Mouse (Mus musculus): ENCODE measurements at regions not wholly inside any gene's neighbourhood (a gene's known extent, or its start where the extent isn't known, plus 50 kb on each side); places are given as distances from the start of the nearest gene placed in this dataset.
A peak's percentile ranks its signal among the peaks of the same experiment; 100 is the strongest.

DNA sequence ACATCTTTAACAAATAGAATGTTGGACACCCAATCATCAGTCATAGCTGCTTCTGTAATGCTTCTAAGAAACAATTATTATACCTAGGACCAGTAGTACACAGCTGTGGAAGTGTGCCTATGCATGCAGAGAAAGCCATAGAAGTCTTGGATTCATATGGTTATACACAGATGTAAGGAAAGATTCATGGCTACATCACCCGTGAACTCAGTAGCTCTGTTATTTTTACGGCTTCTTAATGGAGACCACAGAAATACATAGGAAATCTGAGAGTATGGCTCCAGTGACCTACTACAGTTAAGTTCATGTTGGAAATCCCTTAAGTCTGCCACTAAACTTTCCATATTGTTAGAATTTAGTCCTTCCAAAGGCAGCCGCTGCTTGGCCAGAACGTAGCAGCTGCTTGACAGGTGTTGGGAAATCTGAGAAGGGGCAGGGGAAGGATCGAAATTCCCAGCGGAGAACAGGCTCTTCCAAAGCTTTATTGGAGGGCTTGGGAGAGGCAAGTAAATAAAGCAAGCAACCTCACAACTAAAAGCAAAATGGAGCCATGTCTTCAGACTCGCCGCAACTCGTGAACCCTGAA lies 78.8 kb upstream of the Ankfn1 start:
- Histone ChIP-seq H3K27me3 (replicated peaks) (no peaks in the 10 kb centered on the region), H3K36me3 (no peaks in the 10 kb centered on the region), H3K4me1 (replicated peaks) (no peaks in the 10 kb centered on the region), H3K4me3 (replicated peaks) (no peak overlapping the region), H3K27ac (no peak overlapping the region), H3K4me2 (replicated peaks) (no peak overlapping the region), H3K9me3 (no peaks in the 10 kb centered on the region), H3K9ac (no peak overlapping the region)
- no peak for ATAC-seq
- WGBS, result 63% methylated on average over 9 of the region's 9 CpGs

DNA sequence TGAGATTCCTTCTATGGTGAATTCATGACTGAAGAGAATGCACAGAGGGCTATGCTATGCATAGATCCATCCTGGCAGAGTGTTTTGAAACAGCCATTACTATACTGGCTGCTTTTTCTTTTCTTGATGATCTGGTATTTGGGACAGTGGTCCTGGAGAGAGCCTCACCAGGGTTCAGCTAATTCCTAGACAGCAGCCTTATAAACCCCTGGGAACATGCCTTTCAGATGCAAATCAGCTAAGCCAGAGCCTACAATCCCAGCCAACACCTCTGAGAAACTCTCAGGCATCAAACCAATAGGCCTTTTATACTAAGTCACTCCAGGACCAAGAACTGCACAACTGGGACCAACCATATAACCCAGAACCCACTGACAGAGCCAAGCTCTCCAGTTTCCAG lies 64.4 kb upstream of the Ankfn1 start:
- no peak overlapping the region for H3K27ac ChIP-seq
- H3K4me1 ChIP-seq (replicated peaks), result peaks cover 12% of the 10 kb centered on the region
- H3K9me3 ChIP-seq, result no peaks in the 10 kb centered on the region
- no peaks in the 10 kb centered on the region; the same call in 1 of the 2 replicates for H3K27me3 ChIP-seq (replicated peaks)
- ATAC-seq, result no peak
- H3K4me2 ChIP-seq (replicated peaks), result no peak overlapping the region
- H3K36me3 ChIP-seq, result no peaks in the 10 kb centered on the region
- H3K9ac ChIP-seq, result no peak overlapping the region
- no peak overlapping the region for H3K4me3 ChIP-seq (replicated peaks)

DNA sequence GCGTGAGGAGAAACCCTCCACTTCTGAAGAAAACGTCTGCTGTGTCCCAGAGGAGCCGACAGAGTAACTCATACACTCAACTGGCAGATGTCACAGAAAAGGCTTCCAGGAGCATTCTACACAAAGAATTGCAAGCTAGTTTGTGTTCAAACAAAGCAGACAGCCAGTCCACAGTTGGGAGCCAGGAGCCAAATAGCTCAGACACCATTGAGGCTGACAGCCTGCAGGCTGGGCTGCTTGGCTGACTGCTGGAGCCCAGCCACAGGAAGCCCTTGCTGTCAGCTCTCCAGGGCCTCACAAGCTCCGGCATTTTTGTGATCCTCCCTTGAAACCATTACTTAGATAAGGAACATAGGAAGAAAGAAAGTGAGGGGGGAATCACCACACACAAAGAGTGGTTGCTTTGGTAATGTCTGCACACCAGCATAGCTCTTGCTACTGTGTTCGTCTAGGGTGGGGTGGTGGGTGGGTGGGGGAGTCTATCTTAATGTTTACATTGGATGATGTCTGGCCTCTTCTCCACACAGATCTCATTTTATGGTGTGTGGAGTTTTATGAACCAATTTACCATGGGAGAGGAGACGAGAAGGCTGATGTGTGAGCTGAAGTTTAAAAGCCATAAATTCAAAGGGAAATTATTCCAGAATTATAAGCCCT lies 62.3 kb upstream of the Ankfn1 start:
- Histone ChIP-seq H3K36me3 (no peaks in the 10 kb centered on the region), H3K27me3 (replicated peaks) (no peaks in the 10 kb centered on the region; the same call in 1 of the 2 replicates), H3K27ac (peak overlapping the region; percentile 56), H3K9me3 (no peaks in the 10 kb centered on the region), H3K4me2 (replicated peaks) (peak overlapping the region; percentile 17), H3K9ac (no peak overlapping the region), H3K4me3 (replicated peaks) (no peak overlapping the region), H3K4me1 (replicated peaks) (peaks cover 12% of the 10 kb centered on the region)
- peak; percentile 81 for ATAC-seq
- 15% methylated on average over 6 of the region's 6 CpGs for WGBS

DNA sequence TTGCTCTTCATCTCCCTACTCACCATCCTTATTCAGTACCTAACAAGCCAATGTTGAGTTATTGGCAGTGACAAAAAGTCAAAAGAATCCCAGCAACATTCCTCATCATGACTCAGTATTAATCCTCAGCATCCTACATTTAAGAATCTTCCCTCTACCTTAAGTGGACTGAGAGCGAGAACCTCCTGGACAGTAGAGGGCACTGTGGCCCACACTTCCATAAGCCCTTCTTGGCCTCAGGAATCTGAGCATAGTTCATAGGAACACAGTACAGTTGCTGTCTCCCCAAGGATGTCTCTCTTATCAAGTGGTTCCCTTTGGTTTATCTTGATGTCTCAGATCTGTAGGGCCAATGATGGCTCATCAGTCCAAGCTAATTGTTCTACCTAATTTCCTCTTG lies 60.5 kb upstream of the Ankfn1 start:
- Histone ChIP-seq H3K4me2 (replicated peaks) (no peak overlapping the region), H3K27ac (no peak overlapping the region)
- 97% methylated on average over 1 of the region's 1 CpGs for WGBS

DNA sequence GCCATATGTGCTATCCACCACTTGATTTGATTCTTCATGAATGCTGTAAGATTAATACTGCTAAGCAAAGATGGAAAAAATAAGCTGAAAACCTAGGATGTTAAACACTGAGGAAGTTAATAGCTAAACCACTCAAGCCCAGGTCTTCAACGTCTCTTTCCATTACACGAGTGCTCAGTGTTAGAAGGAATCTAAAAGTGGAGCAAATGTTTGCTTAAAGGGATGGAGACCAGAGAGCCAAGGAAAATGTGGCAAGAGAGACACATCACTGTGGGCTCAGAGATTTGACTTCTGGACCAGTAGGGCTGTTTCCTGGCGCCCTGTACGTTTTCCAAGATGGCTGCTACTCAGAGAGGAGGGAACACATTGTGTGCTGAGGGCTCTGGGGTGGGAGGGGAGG lies 59.4 kb upstream of the Ankfn1 start:
- Histone ChIP-seq H3K4me1 (replicated peaks) (peaks cover 12% of the 10 kb centered on the region), H3K4me2 (replicated peaks) (no peak overlapping the region), H3K27me3 (replicated peaks) (no peaks in the 10 kb centered on the region; the same call in 1 of the 2 replicates), H3K36me3 (no peaks in the 10 kb centered on the region), H3K9me3 (no peaks in the 10 kb centered on the region), H3K4me3 (replicated peaks) (no peak overlapping the region), H3K27ac (no peak overlapping the region), H3K9ac (no peak overlapping the region)
- WGBS, result 78% methylated on average over 4 of the region's 4 CpGs
- ATAC-seq, result no peak

More for the DNA sequence above, 60.5 kb upstream of the Ankfn1 start:
- H3K4me1 ChIP-seq (replicated peaks), result peaks cover 12% of the 10 kb centered on the region
- H3K9me3 ChIP-seq, result no peaks in the 10 kb centered on the region
- no peaks in the 10 kb centered on the region for H3K36me3 ChIP-seq
- H3K4me3 ChIP-seq (replicated peaks), result no peak overlapping the region
- no peak for ATAC-seq
- no peak overlapping the region for H3K9ac ChIP-seq
- H3K27me3 ChIP-seq (replicated peaks), result no peaks in the 10 kb centered on the region; the same call in 1 of the 2 replicates

DNA sequence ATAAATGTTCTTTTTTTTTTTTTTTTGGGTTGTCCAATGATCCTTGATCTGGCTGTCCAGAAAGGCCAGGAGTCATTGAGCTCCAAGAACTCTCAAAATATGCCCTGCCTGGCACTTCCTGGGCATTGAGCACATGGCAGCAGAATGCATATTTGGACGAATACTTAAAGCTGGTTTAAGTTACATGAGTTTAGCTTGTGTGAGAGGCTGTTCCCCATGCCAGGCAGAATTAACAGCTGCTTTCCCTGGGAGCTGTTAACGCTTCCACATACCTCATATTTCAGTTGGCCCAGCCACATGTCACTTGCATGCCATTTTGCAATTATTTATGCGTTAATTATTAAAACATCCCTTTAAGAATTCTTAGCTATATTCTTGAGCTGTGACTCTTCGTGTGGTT lies 56.6 kb upstream of the Ankfn1 start:
- Histone ChIP-seq H3K27me3 (replicated peaks) (no peaks in the 10 kb centered on the region; the same call in 1 of the 2 replicates), H3K4me1 (replicated peaks) (peaks cover 3% of the 10 kb centered on the region; the same call in 1 of the 2 replicates), H3K9ac (no peak overlapping the region), H3K4me3 (replicated peaks) (no peak overlapping the region), H3K9me3 (no peaks in the 10 kb centered on the region), H3K27ac (no peak overlapping the region), H3K4me2 (replicated peaks) (no peak overlapping the region), H3K36me3 (no peaks in the 10 kb centered on the region)
- 73% methylated on average over 4 of the region's 4 CpGs for WGBS
- ATAC-seq, result no peak

DNA sequence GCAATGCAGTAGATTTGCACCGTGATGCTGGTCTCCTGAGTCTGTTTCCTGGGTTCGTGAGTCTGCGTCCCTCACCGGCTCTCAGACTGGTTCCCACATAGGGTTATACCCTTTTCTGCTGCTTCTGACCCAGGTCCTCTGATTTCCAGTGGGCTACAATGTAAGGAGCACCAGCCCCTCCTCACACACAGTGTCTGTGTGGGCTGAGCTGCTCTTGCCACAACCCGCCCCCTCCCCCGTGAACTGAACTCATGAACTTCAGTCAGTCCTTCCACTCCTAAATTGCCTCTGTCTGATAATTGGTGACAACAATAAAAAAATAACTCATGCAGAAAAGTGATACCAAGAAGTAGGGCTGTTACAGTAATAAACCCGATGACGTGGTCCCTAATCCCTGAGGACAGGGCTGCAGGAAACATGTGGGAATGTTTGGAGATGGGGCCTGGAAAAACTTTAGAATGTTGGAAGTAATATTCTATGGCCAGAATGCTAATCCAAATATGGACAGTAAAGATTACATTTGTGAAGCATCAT lies 54.2 kb upstream of the Ankfn1 start:
- WGBS, result 70% methylated on average over 8 of the region's 8 CpGs
- peak; percentile 81 for ATAC-seq
- Histone ChIP-seq H3K4me1 (replicated peaks) (peaks cover 3% of the 10 kb centered on the region; the same call in 1 of the 2 replicates), H3K9me3 (no peaks in the 10 kb centered on the region), H3K9ac (no peak overlapping the region), H3K36me3 (no peaks in the 10 kb centered on the region), H3K27me3 (replicated peaks) (no peaks in the 10 kb centered on the region), H3K4me3 (replicated peaks) (no peak overlapping the region), H3K4me2 (replicated peaks) (no peak overlapping the region), H3K27ac (no peak overlapping the region)

Data from intestine, embryonic 15.5 days (tissue).